Mouse (Mus musculus) adrenal gland, adult (tissue): ENCODE data around the gene Dpf1.

Experiments
- DNase-seq, 2 experiments: peaks; one replicate each; pipeline ENCODE4 v3.0.0; 2022 to 2023; ENCODE audit warnings: low spot score in 1 of 2; ENCODE audit not compliant: inconsistent age in 2 of 2

Dpf1 gene

DNA sequence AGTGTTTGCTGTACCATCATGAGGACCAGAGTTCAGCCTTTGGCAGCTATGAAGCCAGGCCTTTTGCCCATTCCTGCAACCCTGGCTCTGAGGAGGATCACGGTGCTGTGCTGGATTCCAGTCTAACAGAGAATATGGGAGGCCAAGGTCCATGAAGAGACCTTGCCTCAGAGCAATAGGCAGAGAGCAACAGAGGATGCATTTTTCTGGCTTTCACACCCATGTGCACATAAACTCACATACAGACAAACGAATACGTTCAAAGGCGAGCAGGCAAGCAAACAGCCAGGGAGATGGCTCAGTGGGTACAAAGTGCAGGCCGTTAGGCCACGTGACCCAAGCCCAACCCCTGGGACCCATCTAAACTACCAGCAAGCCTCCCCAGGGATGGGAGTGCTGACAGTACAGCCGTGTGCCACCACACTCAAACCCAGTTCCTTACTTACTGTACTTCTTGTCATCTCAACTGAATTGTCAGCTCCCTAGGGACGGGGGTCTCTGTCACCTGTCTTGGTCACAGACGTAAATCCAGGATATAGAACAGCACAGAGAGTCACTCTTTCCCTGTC is 34.7 kb downstream of the Dpf1 start:
- DNase-seq: peak in 1 of 2 experiments; percentile 47

DNA sequence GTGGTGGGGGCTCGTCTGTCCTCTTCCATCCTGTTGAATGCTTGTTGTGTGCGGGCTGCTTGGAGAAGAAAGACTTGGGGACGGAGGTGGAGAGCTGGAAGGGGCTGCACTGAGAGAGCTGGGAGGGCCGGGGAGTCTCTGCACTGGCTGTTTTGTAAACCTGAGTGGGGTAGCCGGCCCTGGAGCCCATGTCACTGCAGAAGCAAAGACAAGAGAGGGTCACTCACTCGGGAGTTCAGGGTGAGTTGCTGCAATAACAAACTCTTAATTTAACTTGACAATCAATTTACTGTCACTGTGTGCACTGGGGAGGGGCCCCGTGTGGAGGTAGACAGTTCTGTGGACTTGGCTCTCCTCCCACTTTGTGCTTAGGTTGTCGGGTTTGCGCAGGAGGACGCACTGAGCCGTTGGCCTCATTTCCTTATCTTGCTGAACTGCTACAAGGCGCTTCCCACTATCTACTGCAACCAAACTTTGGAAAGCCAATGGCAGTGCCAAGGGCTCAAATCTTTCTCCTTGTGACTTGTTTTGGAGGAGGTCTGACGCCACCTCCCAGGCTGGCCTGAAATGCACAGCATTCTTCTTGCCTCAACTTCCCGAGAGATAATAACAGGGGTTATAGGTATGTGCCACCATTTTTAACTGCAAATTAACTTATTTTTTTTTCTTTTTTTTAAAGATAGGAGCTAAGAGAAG is 35.4 kb downstream of the Dpf1 start:
- DNase-seq: peak in 1 of 2 experiments; percentile 76

DNA sequence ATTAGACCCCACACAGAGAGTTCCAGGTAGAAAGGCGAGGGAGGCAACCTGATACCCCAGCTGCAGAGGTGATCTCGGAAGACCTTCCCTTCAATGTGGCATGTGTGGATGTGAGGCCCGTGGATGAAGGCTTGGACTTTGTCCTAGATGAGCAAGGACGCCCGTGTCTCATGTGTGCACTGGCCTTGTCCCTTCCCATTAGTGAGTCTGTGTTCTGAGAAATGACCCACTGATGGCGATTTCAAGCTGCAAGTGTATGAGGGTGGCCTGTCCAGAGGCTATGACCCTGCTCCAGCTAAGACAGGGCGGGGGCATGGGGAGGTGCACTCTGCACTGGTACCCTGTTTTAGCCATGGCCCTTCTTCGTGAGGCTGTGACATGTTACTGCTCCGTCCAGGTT is 36.5 kb downstream of the Dpf1 start:
- peak in 1 of 2 experiments; percentile 80 for DNase-seq

DNA sequence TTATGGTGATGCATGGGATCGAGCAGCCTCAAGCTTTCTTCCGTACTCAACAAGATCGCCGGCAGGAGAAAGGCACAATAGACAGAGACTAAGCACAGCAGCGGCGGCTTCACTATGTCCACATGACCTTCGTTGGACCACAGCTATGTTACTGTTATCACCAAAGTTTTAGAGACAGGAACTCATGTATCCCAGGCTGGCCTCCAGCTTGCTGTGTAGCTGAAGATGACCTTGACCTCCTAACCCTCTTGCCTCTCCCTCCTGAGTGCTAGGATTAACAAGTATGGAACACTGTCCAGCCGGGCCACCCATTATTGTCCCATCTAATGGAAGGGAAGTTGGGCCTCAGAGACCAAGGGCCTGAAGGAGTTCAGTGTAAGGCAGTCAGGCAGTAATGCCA is 37.1 kb downstream of the Dpf1 start:
- peak in 1 of 2 experiments; percentile 59 for DNase-seq

DNA sequence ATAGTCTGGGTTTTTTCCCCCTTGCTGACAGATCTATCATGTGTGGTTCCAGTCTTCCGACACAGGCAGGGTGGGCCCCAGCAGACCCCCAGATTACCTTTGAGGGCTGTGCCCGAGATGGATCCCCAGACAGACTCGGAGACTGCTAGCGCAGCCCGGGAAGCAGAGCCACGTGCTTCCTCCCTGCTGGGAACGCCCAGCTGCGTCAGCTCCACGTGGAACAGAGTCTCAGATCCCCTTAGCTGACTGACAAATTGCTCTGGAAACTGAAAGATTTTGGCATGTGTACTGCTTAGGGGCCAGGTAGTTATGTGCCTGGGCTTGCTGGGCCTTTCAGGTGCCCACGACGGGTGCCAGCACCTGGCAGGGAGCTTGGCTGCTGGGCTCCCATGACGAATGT is 38.0 kb downstream of the Dpf1 start:
- DNase-seq: no peak

- no peak for DNase-seq
These were observed 38.8 kb downstream of the Dpf1 start for GRCm38 (mm10) chr7:29342489-29343092.

- DNase-seq: no peak
These were observed 40.0 kb downstream of the Dpf1 start for GRCm38 (mm10) chr7:29343746-29344145.

- DNase-seq: no peak
These were observed 41.8 kb downstream of the Dpf1 start for GRCm38 (mm10) chr7:29345534-29345933.

DNA sequence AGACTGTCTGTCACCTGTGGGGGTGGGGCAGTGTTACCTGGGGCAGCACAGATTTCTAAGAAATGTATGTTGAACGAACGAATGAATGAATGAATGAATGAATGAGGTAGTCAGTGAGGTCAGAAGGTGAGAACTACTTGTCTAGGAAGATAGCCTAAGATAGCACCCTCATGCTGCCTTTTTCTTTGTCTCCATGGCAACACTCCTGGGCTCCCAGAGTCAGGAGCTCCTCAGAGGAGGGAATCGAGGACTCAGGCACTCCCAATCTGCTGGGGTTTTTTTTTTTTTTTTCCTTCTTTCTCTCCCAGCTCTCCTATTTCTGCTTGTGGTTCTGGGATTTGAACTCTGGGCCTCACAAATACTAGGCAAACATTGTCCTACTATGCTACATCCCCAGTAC is 42.5 kb downstream of the Dpf1 start:
- no peak for DNase-seq

DNA sequence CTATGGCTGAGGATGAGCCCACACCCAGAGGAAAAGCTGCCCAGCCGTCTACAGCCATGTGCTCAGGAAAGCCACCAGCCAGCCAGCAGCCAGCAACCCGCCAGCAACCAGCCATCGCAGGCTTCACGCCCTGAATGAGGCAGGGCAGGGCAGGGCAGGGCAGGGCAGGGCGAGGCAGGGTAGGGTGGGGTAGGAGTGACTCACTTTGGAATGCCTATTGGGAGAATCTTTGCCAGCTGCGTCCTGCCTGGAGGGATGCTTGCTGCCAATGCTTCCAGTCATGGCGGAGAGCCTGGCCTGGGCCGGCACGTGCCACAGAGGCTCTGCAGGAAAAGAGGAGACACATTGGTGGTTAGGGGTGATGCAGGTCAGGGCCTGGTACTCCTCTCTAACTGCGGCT is 46.7 kb downstream of the Dpf1 start:
- DNase-seq: no peak

GRCm38 (mm10) chr7:29352246-29352645 is 48.5 kb downstream of the Dpf1 start:
- DNase-seq: no peak

DNA sequence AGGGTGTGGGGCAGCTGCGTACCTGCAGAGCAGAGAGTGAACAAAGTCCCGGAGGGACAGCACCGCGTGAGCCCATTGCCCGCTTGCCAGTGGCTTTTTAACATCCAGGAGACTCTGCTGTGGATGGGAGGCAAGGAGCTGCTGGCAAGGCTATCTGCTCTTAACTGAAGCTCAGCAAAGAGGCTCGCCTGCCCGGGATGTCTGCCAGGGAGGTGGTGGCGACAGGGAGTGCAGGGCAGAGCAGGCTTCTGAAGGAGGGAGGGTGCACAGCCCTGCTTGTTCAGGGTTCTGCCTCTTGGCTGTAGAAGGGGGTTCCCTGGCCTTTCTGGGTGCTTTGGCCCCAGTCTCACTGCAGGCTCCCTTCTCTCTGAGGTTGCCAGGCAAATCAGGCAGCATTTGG is 50.4 kb downstream of the Dpf1 start:
- peak; percentile 76 to 88 for DNase-seq

GRCm38 (mm10) chr7:29355406-29355805 is 51.7 kb downstream of the Dpf1 start:
- DNase-seq: peak; percentile 71 to 89

GRCm38 (mm10) chr7:29361497-29361896 is 57.7 kb downstream of the Dpf1 start:
- DNase-seq: no peak

DNA sequence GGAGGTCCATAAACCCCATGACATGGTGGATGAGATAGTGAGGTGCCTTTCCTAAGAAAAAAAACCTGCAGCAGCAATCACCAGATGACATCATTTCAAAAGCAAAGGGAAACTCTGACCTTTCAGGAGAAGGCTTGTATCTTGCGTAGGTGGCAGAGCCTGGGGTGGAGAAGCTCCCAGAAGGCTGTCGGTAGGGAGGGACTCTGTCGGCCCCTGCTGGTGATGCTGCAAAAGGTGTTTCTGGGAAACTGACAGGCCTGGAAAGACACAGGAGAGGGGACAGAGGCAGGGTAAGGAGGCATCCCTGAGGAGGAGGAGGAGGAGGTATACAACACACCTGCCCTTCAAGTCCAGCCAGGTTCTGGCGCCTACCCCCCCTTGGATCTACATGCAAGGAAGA is 60.3 kb downstream of the Dpf1 start:
- peak; percentile 78 to 87 for DNase-seq

DNA sequence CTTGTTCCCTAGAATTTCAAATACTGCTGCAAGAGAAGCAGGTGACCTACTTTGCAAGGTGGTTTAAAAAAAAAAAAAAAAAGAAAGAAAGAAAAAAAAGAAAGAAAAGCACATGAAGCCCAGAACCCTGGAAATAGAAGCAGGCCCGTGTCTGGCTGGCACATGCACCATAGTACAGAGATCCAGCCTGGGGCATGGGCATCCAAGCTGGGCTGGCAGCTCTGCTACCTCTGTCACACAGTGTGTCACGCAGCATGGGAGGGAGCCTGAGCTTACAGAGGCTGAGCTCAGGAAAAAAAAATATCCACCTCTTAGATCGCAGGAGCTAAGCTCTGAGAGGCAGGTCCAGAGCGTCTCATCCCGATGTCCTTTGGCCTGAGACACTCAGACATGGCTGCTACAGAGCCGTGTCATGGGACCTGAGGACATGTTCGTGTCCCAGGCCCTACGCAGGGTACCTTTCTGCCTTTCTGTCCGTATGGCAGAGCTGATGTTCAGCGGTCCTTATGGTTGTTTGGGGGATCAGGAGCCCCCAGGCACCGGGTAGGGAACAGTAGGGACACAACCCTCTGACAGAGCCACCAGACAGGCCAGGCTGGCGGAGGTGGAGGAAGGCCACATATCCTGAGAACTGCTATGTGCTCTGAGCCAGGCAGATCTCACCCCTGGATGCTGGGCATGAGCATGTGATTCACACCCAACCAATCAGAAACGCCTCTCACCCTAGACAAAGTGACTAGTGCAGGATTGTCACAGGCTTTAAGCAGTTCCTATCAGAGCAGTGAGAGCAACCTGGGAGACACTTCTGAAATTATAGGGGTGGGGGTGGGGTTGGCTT is 63.6 kb downstream of the Dpf1 start:
- DNase-seq: peak; percentile 25 to 51
